Mouse (Mus musculus): Measurements from ENCODE around the gene Gpr158.

GRCm38 (mm10) chr2:21367345-21368111, at the start of gene Gpr158:
- TF ChIP-seq CTCF (conservative IDR thresholded peaks at IDR 0.05; ENCODE audit: low read length) (no peak), POU5F1 (IDR thresholded peaks at IDR 0.05; ENCODE audit: borderline replicate concordance, low read length) (no peak)
